Mouse (Mus musculus) liver, adult 2 months (tissue): ENCODE measurements around the gene Nop14.

Experiments
- CTCF ChIP-seq: fragments of 200-500 bp; IDR thresholded peaks from 2 replicates; pipeline ENCODE4 v1.5.1; 2011; ENCODE audit warnings: low read depth, low read length, control low read depth
- POLR2A ChIP-seq: fragments of 200-500 bp; IDR thresholded peaks from 2 replicates; pipeline ENCODE4 v1.6.1; 2011; ENCODE audit warnings: low read length, control low read depth; ENCODE audit not compliant: insufficient read depth; ENCODE audit errors: extremely low read depth

- TF ChIP-seq CTCF (no peak), POLR2A (no peak)
These were observed 26.3 kb downstream of the Nop14 start for GRCm38 (mm10) chr5:34633641-34634040.
